Mouse (Mus musculus) lung, embryonic 15.5 days (tissue): ENCODE measurements around the gene Rps6ka3. TPM values are rescaled to one million over a fixed set of nuclear protein-coding genes. Genes with fewer than 3 reads are reported as not detected.

Experiments
- polyA plus RNA-seq: library from polyadenylated mRNA; unstranded; fragments of >200 nt; fragmentation: Nextera tagmentation; extraction: Ambion mirVana; gene quantifications from 2 replicates; pipeline ENCODE4 v1.2.1, GENCODE M21; 2015

Gene Rps6ka3
- polyA plus RNA-seq, 1 experiment from 2014 or later = 5.8 TPM

Other genes starting within 250 kb of the Rps6ka3 start
- 143 and 150 TPM in 2 replicates for gene Eif1ax, start 161.9 kb downstream of the Rps6ka3 start, polyA plus RNA-seq
- gene Map7d2, start 204.3 kb downstream of the Rps6ka3 start, polyA plus RNA-seq = 1.9 TPM in 2 replicates